Mouse (Mus musculus): ENCODE data around the gene Rasl12. TPM values are rescaled to one million over a fixed set of nuclear protein-coding genes. Genes with fewer than 3 reads are reported as not detected.

Rasl12 gene
- polyA plus RNA-seq, 1 experiment = 7.8 TPM

- H3K36me3 ChIP-seq (ENCODE audit: control insufficient read depth, insufficient read depth, low read length) = no peaks in the 10 kb centered on the region
- H3K4me3 ChIP-seq (ENCODE audit: control insufficient read depth, insufficient read depth, low read length) = no peak overlapping the region
- no peak overlapping the region for H3K27ac ChIP-seq (ENCODE audit: control insufficient read depth, insufficient read depth, low read length)
- 78% methylated on average over 3 of the region's 3 CpGs for WGBS
- no peak for DNase-seq
- TF ChIP-seq POLR2A (IDR thresholded peaks at IDR 0.05; ENCODE audit: control insufficient read depth, extremely low read depth, insufficient read depth, low read length, poor library complexity) (no peak), CTCF (IDR thresholded peaks at IDR 0.05; ENCODE audit: borderline replicate concordance, control insufficient read depth, extremely low read depth, insufficient read depth, low read length, poor library complexity) (no peak)
- no peaks in the 10 kb centered on the region for H3K27me3 ChIP-seq (ENCODE audit: control insufficient read depth, insufficient read depth, low read length)
- no peaks in the 10 kb centered on the region for H3K4me1 ChIP-seq (replicated peaks; ENCODE audit: control insufficient read depth, insufficient read depth, low read length)
Measured at GRCm38 (mm10) chr9:65411326-65411725, 13.0 kb downstream of the Rasl12 start.

DNA sequence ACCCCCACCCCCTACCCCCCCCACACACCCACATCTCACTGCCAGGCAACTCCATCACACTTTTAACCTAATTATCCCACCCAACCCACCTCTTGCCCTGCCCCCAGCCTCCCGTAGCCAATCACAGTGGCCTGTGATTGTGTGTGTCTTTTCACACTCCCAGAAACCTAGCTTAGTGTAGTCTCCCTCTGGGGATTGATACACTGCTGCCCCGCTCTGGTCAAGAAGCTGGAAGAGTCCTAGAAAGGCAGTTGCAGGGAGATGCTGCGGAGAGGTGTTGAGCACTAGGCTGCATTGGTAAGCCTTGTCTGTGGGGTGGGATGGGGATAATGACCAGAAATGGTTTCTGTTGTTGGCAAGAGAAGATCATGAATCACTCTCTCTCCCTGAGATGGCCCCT lies 19.4 kb downstream of the Rasl12 start:
- Histone ChIP-seq H3K27ac (ENCODE audit: control insufficient read depth, insufficient read depth, low read length) (no peak overlapping the region), H3K27me3 (ENCODE audit: control insufficient read depth, insufficient read depth, low read length) (no peaks in the 10 kb centered on the region), H3K4me1 (replicated peaks; ENCODE audit: control insufficient read depth, insufficient read depth, low read length) (no peaks in the 10 kb centered on the region), H3K36me3 (ENCODE audit: control insufficient read depth, insufficient read depth, low read length) (no peaks in the 10 kb centered on the region), H3K4me3 (ENCODE audit: control insufficient read depth, insufficient read depth, low read length) (no peak overlapping the region)
- TF ChIP-seq POLR2A (IDR thresholded peaks at IDR 0.05; ENCODE audit: control insufficient read depth, extremely low read depth, insufficient read depth, low read length, poor library complexity) = no peak
- no peak for TF ChIP-seq CTCF (IDR thresholded peaks at IDR 0.05; ENCODE audit: borderline replicate concordance, control insufficient read depth, extremely low read depth, insufficient read depth, low read length, poor library complexity)
- WGBS = 95% methylated on average over 3 of the region's 3 CpGs
- DNase-seq = no peak

- Histone ChIP-seq H3K36me3 (ENCODE audit: control insufficient read depth, insufficient read depth, low read length) (no peaks in the 10 kb centered on the region), H3K4me3 (ENCODE audit: control insufficient read depth, insufficient read depth, low read length) (no peak overlapping the region), H3K27me3 (ENCODE audit: control insufficient read depth, insufficient read depth, low read length) (no peaks in the 10 kb centered on the region), H3K27ac (ENCODE audit: control insufficient read depth, insufficient read depth, low read length) (no peak overlapping the region), H3K4me1 (replicated peaks; ENCODE audit: control insufficient read depth, insufficient read depth, low read length) (no peaks in the 10 kb centered on the region)
- no peak for DNase-seq
- 94% methylated on average over 3 of the region's 3 CpGs for WGBS
- TF ChIP-seq CTCF (IDR thresholded peaks at IDR 0.05; ENCODE audit: borderline replicate concordance, control insufficient read depth, extremely low read depth, insufficient read depth, low read length, poor library complexity) (no peak), POLR2A (IDR thresholded peaks at IDR 0.05; ENCODE audit: control insufficient read depth, extremely low read depth, insufficient read depth, low read length, poor library complexity) (no peak)
Measured at GRCm38 (mm10) chr9:65419633-65420032, 21.3 kb downstream of the Rasl12 start.

GRCm38 (mm10) chr9:65422760-65423501 lies 24.6 kb downstream of the Rasl12 start, which contains the start of gene Slc51b:
TSS of gene Slc51b (minus strand) at chr9:65422955.
- Histone ChIP-seq H3K27ac (ENCODE audit: control insufficient read depth, insufficient read depth, low read length) (no peak within 1 kb of the TSS; the same call in 1 of the 2 replicates), H3K27me3 (ENCODE audit: control insufficient read depth, insufficient read depth, low read length) (no peaks in the 10 kb centered on the region), H3K4me3 (ENCODE audit: control insufficient read depth, insufficient read depth, low read length) (no peak within 1 kb of the TSS), H3K4me1 (replicated peaks; ENCODE audit: control insufficient read depth, insufficient read depth, low read length) (no peaks in the 10 kb centered on the region), H3K36me3 (ENCODE audit: control insufficient read depth, insufficient read depth, low read length) (no peaks in the 10 kb centered on the region)
- no peak for DNase-seq
- 94% methylated on average over 11 of the region's 11 CpGs for WGBS
- TF ChIP-seq POLR2A (IDR thresholded peaks at IDR 0.05; ENCODE audit: control insufficient read depth, extremely low read depth, insufficient read depth, low read length, poor library complexity) (no peak), CTCF (IDR thresholded peaks at IDR 0.05; ENCODE audit: borderline replicate concordance, control insufficient read depth, extremely low read depth, insufficient read depth, low read length, poor library complexity) (no peak)

GRCm38 (mm10) chr9:65424393-65424792 lies 26.1 kb downstream of the Rasl12 start:
- H3K27me3 ChIP-seq (ENCODE audit: control insufficient read depth, insufficient read depth, low read length) = no peaks in the 10 kb centered on the region
- WGBS = 12% methylated on average over 3 of the region's 3 CpGs
- no peak for DNase-seq

GRCm38 (mm10) chr9:65427511-65427910 lies 29.2 kb downstream of the Rasl12 start:
- TF ChIP-seq POLR2A (IDR thresholded peaks at IDR 0.05; ENCODE audit: control insufficient read depth, extremely low read depth, insufficient read depth, low read length, poor library complexity) (no peak), CTCF (IDR thresholded peaks at IDR 0.05; ENCODE audit: borderline replicate concordance, control insufficient read depth, extremely low read depth, insufficient read depth, low read length, poor library complexity) (no peak)
- H3K4me1 ChIP-seq (replicated peaks; ENCODE audit: control insufficient read depth, insufficient read depth, low read length) = no peaks in the 10 kb centered on the region
- H3K36me3 ChIP-seq (ENCODE audit: control insufficient read depth, insufficient read depth, low read length) = no peaks in the 10 kb centered on the region
- no peak overlapping the region for H3K4me3 ChIP-seq (ENCODE audit: control insufficient read depth, insufficient read depth, low read length)
- H3K27ac ChIP-seq (ENCODE audit: control insufficient read depth, insufficient read depth, low read length) = no peak overlapping the region
- WGBS = 90% methylated on average over 2 of the region's 2 CpGs
- no peaks in the 10 kb centered on the region for H3K27me3 ChIP-seq (ENCODE audit: control insufficient read depth, insufficient read depth, low read length)
- no peak for DNase-seq

More at GRCm38 (mm10) chr9:65424393-65424792, 26.1 kb downstream of the Rasl12 start:
- H3K4me1 ChIP-seq (replicated peaks; ENCODE audit: control insufficient read depth, insufficient read depth, low read length) = no peaks in the 10 kb centered on the region
- TF ChIP-seq POLR2A (IDR thresholded peaks at IDR 0.05; ENCODE audit: control insufficient read depth, extremely low read depth, insufficient read depth, low read length, poor library complexity) (no peak), CTCF (IDR thresholded peaks at IDR 0.05; ENCODE audit: borderline replicate concordance, control insufficient read depth, extremely low read depth, insufficient read depth, low read length, poor library complexity) (no peak)
- no peak overlapping the region for H3K27ac ChIP-seq (ENCODE audit: control insufficient read depth, insufficient read depth, low read length)
- no peaks in the 10 kb centered on the region for H3K36me3 ChIP-seq (ENCODE audit: control insufficient read depth, insufficient read depth, low read length)
- H3K4me3 ChIP-seq (ENCODE audit: control insufficient read depth, insufficient read depth, low read length) = no peak overlapping the region
